Mouse (Mus musculus): ENCODE results near the gene Gins2. TPM values are rescaled to one million over a fixed set of nuclear protein-coding genes. Genes with fewer than 3 reads are reported as not detected.

Gene Gins2
- polyA plus RNA-seq, 1 experiment = 2.1 TPM

DNA sequence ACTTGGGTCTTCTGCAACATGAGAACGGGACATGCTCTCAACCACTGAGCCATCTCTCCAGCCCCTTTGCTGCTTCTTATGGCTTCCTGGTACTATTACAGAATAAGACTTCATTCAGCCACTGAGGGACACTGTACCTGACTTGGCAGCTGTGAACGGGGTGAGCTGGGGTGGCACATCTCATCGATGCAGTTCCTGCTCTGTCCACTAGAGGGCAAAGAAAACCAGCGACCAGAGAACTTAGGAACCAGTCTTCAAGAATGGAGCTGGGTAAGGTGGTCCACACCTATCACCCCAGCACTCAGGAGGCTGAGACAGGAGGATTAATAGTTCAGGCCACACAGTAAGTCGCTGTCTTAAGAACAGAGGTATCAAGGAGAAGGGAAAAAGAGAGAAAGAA, 6.9 kb upstream of the Gins2 start:
- H3K27ac ChIP-seq (ENCODE audit: insufficient read depth, low read length) = no peak overlapping the region
- H3K27me3 ChIP-seq (ENCODE audit: control insufficient read depth, insufficient read depth, low read length) = no peaks in the 10 kb centered on the region
- H3K4me1 ChIP-seq (ENCODE audit: control insufficient read depth, insufficient read depth, low read length) = peaks cover 12% of the 10 kb centered on the region
- DNase-seq = peak; percentile 62 to 65
- H3K4me3 ChIP-seq (replicated peaks; ENCODE audit: insufficient read depth, low read depth, low read length) = no peak overlapping the region
- no peak for TF ChIP-seq POLR2A (IDR thresholded peaks at IDR 0.05; ENCODE audit: borderline replicate concordance, insufficient read depth, low read length)
- peak; percentile 88 for TF ChIP-seq CTCF (IDR thresholded peaks at IDR 0.05; ENCODE audit: borderline replicate concordance, insufficient read depth, low read depth, low read length)
- WGBS = 18% methylated on average over 5 of the region's 5 CpGs

DNA sequence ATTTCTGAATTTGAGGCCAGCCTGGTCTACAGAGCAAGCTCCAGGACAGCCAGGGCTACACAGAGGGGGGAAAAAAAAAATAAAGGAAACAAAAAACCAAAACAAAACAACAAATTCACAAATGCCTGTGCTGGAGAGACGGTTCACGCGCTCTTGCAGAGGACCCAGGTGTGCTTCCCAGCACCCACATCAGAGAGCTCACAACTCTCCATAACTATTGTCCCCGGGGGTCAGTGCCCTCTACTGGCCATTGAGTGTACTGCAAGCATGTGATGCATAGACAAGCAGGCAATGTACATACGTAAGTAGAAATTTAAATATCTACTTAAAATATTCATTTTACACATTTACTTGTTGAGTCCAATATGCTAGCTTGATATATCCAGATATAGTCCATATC, 5.5 kb upstream of the Gins2 start:
- no peak overlapping the region for H3K4me3 ChIP-seq (replicated peaks; ENCODE audit: insufficient read depth, low read depth, low read length)
- WGBS = 88% methylated on average over 5 of the region's 5 CpGs
- TF ChIP-seq CTCF (IDR thresholded peaks at IDR 0.05; ENCODE audit: borderline replicate concordance, insufficient read depth, low read depth, low read length) = peak; percentile 44; the same call in 1 of the 2 replicates
- no peak for TF ChIP-seq POLR2A (IDR thresholded peaks at IDR 0.05; ENCODE audit: borderline replicate concordance, insufficient read depth, low read length)
- DNase-seq = no peak
- peaks cover 12% of the 10 kb centered on the region for H3K4me1 ChIP-seq (ENCODE audit: control insufficient read depth, insufficient read depth, low read length)
- no peaks in the 10 kb centered on the region for H3K27me3 ChIP-seq (ENCODE audit: control insufficient read depth, insufficient read depth, low read length)
- no peak overlapping the region for H3K27ac ChIP-seq (ENCODE audit: insufficient read depth, low read length)

DNA sequence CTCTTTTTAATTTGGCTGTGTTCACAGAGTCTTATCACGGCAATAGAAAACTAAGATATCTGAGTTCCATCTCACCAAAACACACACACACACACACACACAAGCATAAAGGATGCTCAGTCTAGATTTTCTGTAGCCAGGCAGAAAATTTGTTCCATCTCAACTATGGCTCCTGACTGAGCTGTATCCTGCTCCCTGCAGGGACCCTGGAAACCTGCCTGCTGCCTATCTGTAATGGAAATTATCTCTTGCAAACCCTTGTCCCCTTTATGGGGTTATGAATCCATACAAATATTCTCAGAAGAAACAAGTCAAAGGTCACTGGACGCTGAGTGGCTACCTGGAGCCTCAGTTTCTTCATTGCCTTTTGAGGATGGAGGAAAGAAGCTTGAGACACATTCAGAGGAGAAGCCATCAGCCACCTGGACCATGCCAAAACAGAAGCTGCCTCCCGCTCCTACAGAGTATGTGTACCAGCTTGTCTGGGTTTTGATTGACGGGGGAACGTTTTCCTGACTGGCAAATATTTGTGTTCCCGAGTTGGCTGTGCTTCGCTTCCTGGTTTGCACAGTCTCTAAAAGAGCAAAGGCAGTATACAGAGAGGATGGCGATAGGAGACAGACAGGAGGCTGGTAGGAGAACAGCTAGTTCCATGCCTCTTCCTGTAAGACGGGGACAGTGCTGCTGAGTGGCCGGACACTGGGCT, 2.6 kb upstream of the Gins2 start:
- no peaks in the 10 kb centered on the region for H3K27me3 ChIP-seq (ENCODE audit: control insufficient read depth, insufficient read depth, low read length)
- no peak overlapping the region for H3K27ac ChIP-seq (ENCODE audit: insufficient read depth, low read length)
- no peak overlapping the region for H3K4me3 ChIP-seq (replicated peaks; ENCODE audit: insufficient read depth, low read depth, low read length)
- no peak for TF ChIP-seq POLR2A (IDR thresholded peaks at IDR 0.05; ENCODE audit: borderline replicate concordance, insufficient read depth, low read length)
- no peak for TF ChIP-seq CTCF (IDR thresholded peaks at IDR 0.05; ENCODE audit: borderline replicate concordance, insufficient read depth, low read depth, low read length)
- peak in 1 of 2 experiments; percentile 57 for DNase-seq
- WGBS = 25% methylated on average over 10 of the region's 10 CpGs
- peaks cover 7% of the 10 kb centered on the region for H3K4me1 ChIP-seq (ENCODE audit: control insufficient read depth, insufficient read depth, low read length)

DNA sequence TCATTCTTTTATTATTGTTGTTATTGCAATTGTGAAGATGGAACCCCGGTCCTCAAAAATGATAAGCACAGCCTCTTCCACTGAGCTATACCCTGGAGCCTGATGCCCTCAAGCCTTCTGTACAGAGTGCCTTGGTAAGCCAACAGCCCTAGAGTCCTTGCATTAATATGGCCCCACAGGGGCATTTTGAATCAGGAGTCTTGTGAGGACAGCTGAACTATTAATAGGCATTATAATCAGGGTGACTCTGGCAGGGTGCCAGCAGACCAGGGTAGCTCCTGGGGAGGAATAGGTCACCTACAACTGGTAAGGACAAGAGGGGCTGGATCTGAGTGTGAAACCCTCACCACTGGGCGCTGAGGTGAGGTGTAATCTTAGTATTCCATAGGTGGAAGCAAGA, 817 bp upstream of the Gins2 start:
- TF ChIP-seq POLR2A (IDR thresholded peaks at IDR 0.05; ENCODE audit: borderline replicate concordance, insufficient read depth, low read length) (no peak), CTCF (IDR thresholded peaks at IDR 0.05; ENCODE audit: borderline replicate concordance, insufficient read depth, low read depth, low read length) (no peak)
- H3K4me1 ChIP-seq (ENCODE audit: control insufficient read depth, insufficient read depth, low read length) = peaks cover 7% of the 10 kb centered on the region
- H3K27me3 ChIP-seq (ENCODE audit: control insufficient read depth, insufficient read depth, low read length) = no peaks in the 10 kb centered on the region
- no peak overlapping the region for H3K4me3 ChIP-seq (replicated peaks; ENCODE audit: insufficient read depth, low read depth, low read length)
- H3K27ac ChIP-seq (ENCODE audit: insufficient read depth, low read length) = no peak overlapping the region
- 60% methylated on average over 2 of the region's 2 CpGs for WGBS
- no peak for DNase-seq

DNA sequence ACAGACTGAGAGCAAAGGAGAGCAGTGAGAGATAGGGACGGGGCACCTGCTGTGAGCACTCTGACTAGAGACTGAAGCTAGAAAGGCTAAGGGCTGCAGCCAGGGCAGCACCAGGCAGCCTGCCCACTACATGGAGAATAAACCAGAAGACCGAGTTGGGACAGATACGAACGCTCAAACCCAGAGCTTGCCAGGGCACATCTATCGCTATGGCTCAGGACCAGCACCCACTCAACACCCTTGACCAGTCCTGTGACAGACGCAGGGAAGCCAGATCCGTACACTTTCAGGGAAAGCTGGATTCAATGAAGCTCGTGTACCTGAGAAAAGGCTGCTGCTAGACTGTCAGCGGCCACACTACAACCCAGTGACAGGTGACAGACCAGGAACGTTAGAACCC, 3.6 kb downstream of the Gins2 start:
- DNase-seq = no peak
- H3K4me1 ChIP-seq (ENCODE audit: control insufficient read depth, insufficient read depth, low read length) = peaks cover 11% of the 10 kb centered on the region
- 79% methylated on average over 10 of the region's 10 CpGs for WGBS

DNA sequence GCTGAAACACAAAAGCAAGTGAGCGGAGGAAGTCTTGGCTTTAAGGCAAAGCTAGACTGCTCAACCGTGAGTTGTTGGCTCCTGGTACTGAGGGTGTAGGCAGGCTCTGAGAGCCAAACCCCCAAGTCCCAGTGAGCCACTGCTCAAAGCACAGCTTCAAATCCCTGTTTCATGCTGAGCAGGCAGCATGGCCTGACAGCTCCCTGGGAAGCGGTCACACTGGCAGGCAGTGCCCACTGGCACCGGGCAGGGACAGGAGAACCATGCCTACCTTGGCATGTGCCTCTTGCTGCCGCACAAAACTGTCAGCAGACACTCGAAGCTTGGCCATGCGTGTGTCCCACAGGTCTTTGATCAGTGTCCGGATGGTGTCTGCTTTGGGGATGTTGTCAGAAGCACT, 7.3 kb downstream of the Gins2 start:
- H3K27ac ChIP-seq (ENCODE audit: insufficient read depth, low read length) = no peak overlapping the region
- no peaks in the 10 kb centered on the region for H3K27me3 ChIP-seq (ENCODE audit: control insufficient read depth, insufficient read depth, low read length)
- no peak overlapping the region for H3K4me3 ChIP-seq (replicated peaks; ENCODE audit: insufficient read depth, low read depth, low read length)
- TF ChIP-seq CTCF (IDR thresholded peaks at IDR 0.05; ENCODE audit: borderline replicate concordance, insufficient read depth, low read depth, low read length) = no peak
- TF ChIP-seq POLR2A (IDR thresholded peaks at IDR 0.05; ENCODE audit: borderline replicate concordance, insufficient read depth, low read length) = no peak
- H3K4me1 ChIP-seq (ENCODE audit: control insufficient read depth, insufficient read depth, low read length) = peaks cover 26% of the 10 kb centered on the region
- 20% methylated on average over 8 of the region's 8 CpGs for WGBS
- DNase-seq = peak in 1 of 2 experiments; percentile 31

More for the DNA sequence above, 3.6 kb downstream of the Gins2 start:
- H3K27ac ChIP-seq (ENCODE audit: insufficient read depth, low read length) = no peak overlapping the region
- no peak overlapping the region for H3K4me3 ChIP-seq (replicated peaks; ENCODE audit: insufficient read depth, low read depth, low read length)
- H3K27me3 ChIP-seq (ENCODE audit: control insufficient read depth, insufficient read depth, low read length) = no peaks in the 10 kb centered on the region
- TF ChIP-seq CTCF (IDR thresholded peaks at IDR 0.05; ENCODE audit: borderline replicate concordance, insufficient read depth, low read depth, low read length) = no peak
- no peak for TF ChIP-seq POLR2A (IDR thresholded peaks at IDR 0.05; ENCODE audit: borderline replicate concordance, insufficient read depth, low read length)

DNA sequence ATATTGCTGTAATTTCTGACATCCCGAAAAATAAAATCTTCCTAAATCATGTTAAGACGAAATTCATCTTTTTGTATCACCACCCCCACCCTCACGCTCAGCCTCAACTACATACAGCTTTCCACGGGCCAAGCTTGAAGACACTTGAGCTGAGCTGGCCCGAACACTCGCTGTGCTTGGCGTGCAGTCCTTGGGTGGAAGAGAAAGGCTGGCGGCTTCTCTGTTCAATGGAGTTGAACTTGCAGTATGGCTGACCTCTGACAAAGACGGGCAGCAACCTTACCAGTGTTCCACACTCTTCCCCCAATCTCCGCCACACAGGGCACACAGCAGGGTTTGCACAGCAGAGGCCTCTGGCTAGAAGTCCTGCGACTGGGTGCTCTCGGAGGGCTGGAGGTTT, 7.8 kb downstream of the Gins2 start:
- no peak for TF ChIP-seq CTCF (IDR thresholded peaks at IDR 0.05; ENCODE audit: borderline replicate concordance, insufficient read depth, low read depth, low read length)
- TF ChIP-seq POLR2A (IDR thresholded peaks at IDR 0.05; ENCODE audit: borderline replicate concordance, insufficient read depth, low read length) = no peak
- peaks cover 26% of the 10 kb centered on the region for H3K4me1 ChIP-seq (ENCODE audit: control insufficient read depth, insufficient read depth, low read length)
- H3K27me3 ChIP-seq (ENCODE audit: control insufficient read depth, insufficient read depth, low read length) = no peaks in the 10 kb centered on the region
- 70% methylated on average over 12 of the region's 12 CpGs for WGBS
- no peak overlapping the region for H3K27ac ChIP-seq (ENCODE audit: insufficient read depth, low read length)
- no peak overlapping the region for H3K4me3 ChIP-seq (replicated peaks; ENCODE audit: insufficient read depth, low read depth, low read length)
- DNase-seq = no peak

DNA sequence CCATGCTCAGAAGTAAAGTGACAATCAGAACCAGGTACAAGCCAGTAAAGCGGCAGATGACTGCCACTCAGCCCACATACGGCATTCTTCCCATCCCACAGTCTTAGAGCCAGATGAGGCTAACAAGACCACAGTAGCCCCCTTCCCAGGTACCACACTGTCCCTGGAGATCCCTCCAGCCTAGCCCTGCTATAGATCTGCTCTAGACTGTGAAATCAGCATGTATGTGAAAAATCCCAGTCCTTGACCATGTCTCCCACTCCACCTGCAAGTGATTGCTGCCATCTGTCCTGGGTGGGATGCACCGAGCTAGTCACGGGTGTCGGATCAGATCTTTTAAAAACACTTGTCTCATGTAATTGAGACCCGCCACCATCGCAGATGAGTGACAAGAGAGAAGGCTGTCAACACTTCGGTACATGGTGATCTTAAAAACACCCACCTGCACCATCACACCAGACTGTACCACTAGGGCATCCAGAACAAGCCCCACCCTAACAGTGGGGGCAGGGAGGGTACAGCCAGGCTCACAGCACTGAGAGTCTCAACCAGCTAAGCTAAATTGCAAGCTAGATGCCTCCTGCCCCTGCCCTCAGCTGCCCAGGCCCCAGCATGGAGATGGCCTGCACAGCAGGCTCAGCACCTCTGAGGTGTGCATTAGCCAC, 8.6 kb downstream of the Gins2 start:
- DNase-seq = no peak
- TF ChIP-seq CTCF (IDR thresholded peaks at IDR 0.05; ENCODE audit: borderline replicate concordance, insufficient read depth, low read depth, low read length) = no peak
- TF ChIP-seq POLR2A (IDR thresholded peaks at IDR 0.05; ENCODE audit: borderline replicate concordance, insufficient read depth, low read length) = no peak
- 87% methylated on average over 8 of the region's 8 CpGs for WGBS

More for the DNA sequence above, 8.6 kb downstream of the Gins2 start:
- Histone ChIP-seq H3K27ac (ENCODE audit: insufficient read depth, low read length) (no peak overlapping the region), H3K27me3 (ENCODE audit: control insufficient read depth, insufficient read depth, low read length) (no peaks in the 10 kb centered on the region), H3K4me1 (ENCODE audit: control insufficient read depth, insufficient read depth, low read length) (peaks cover 26% of the 10 kb centered on the region), H3K4me3 (replicated peaks; ENCODE audit: insufficient read depth, low read depth, low read length) (no peak overlapping the region)

Data from cerebellum, adult 2 months (tissue).